Mouse (Mus musculus) liver, adult 2 months (tissue): ENCODE measurements around the gene Snrpd2.

Experiments used
- CTCF ChIP-seq: fragments of 200-500 bp; IDR thresholded peaks from 2 replicates; pipeline ENCODE4 v1.5.1; 2011; ENCODE audit warnings: low read depth, low read length, control low read depth
- POLR2A ChIP-seq: fragments of 200-500 bp; IDR thresholded peaks from 2 replicates; pipeline ENCODE4 v1.6.1; 2011; ENCODE audit warnings: low read length, control low read depth; ENCODE audit not compliant: insufficient read depth; ENCODE audit errors: extremely low read depth

- no peak for TF ChIP-seq CTCF
- TF ChIP-seq POLR2A: no peak
Measured at GRCm38 (mm10) chr7:19170142-19170541, 20.6 kb downstream of the Snrpd2 start.
